In genomic region chr1:133842074-133842725, GRCm38 (mm10) we compare ENCODE assay signal across 9 mouse cellular contexts. TPM values are rescaled to one million over a fixed set of nuclear protein-coding genes. Genes with fewer than 3 reads are reported as not detected.
DNase-seq lines count a peak whose midpoint lies in the region; ATAC-seq lines count a peak whose summit lies in the region.
"Had no signal": no experiment of that assay in that cellular context is flagged by ENCODE, and none has a peak within 500 bp of the region (broad histone marks: within the 10 kb centered on the region; RNA-seq: fewer than 3 reads in every experiment).

No protein-coding gene starts in this region.

- 65% methylated on average over 11 of the region's 11 CpGs for WGBS in forebrain, embryonic 13.5 days
- 73% methylated on average over 11 of the region's 11 CpGs for WGBS in forebrain, embryonic 11.5 days
- WGBS in forebrain, embryonic 15.5 days = 49% methylated on average over 11 of the region's 11 CpGs
- 67% methylated on average over 11 of the region's 11 CpGs for WGBS in neural tube, embryonic 12.5 days

- peak; percentile 50; the same call in 1 of the 2 replicates for ATAC-seq in forebrain, embryonic 13.5 days
- ATAC-seq in forebrain, embryonic 11.5 days (replicated peaks; ENCODE audit: low FRiP score) = no peak
- peak; percentile 70 for ATAC-seq in forebrain, embryonic 15.5 days (replicated peaks)
- ATAC-seq in neural tube, embryonic 12.5 days (ENCODE audit: low FRiP score, low read depth) = 0 out of 2 replicates have a peak, but pooled peaks have one; percentile 25

- H3K4me3 ChIP-seq in forebrain, embryonic 13.5 days = no peak overlapping the region
- H3K4me3 ChIP-seq in forebrain, embryonic 11.5 days (ENCODE audit: low read depth, low read length) = no peak overlapping the region
- no peak overlapping the region for H3K4me3 ChIP-seq in forebrain, embryonic 15.5 days
- no peak overlapping the region for H3K4me3 ChIP-seq in neural tube, embryonic 12.5 days
- H3K4me3 ChIP-seq: heart, embryonic 13.5 days had no signal

- no peak overlapping the region for H3K4me2 ChIP-seq in forebrain, embryonic 13.5 days
- H3K4me2 ChIP-seq in forebrain, embryonic 11.5 days (ENCODE audit: low read depth, low read length, severe bottlenecking) = no peak overlapping the region
- no peak overlapping the region for H3K4me2 ChIP-seq in forebrain, embryonic 15.5 days (replicated peaks)
- no peak overlapping the region for H3K4me2 ChIP-seq in neural tube, embryonic 12.5 days (replicated peaks)
- H3K4me2 ChIP-seq: heart, embryonic 13.5 days had no signal

- H3K27ac ChIP-seq in forebrain, embryonic 13.5 days = no peak overlapping the region
- no peak overlapping the region for H3K27ac ChIP-seq in forebrain, embryonic 11.5 days (ENCODE audit: low read depth, low read length)
- no peak overlapping the region for H3K27ac ChIP-seq in forebrain, embryonic 15.5 days (replicated peaks)
- no peak overlapping the region for H3K27ac ChIP-seq in neural tube, embryonic 12.5 days
- H3K27ac ChIP-seq: heart, embryonic 13.5 days had no signal

- no peaks in the 10 kb centered on the region for H3K36me3 ChIP-seq in forebrain, embryonic 13.5 days (ENCODE audit: poor library complexity, severe bottlenecking)
- H3K36me3 ChIP-seq in forebrain, embryonic 11.5 days (ENCODE audit: control insufficient read depth, insufficient read depth, low read length) = no peaks in the 10 kb centered on the region
- no peaks in the 10 kb centered on the region for H3K36me3 ChIP-seq in forebrain, embryonic 15.5 days
- no peaks in the 10 kb centered on the region for H3K36me3 ChIP-seq in neural tube, embryonic 12.5 days
- H3K36me3 ChIP-seq: heart, embryonic 13.5 days had no signal

- no peaks in the 10 kb centered on the region for H3K9me3 ChIP-seq in forebrain, embryonic 13.5 days (replicated peaks)
- no peaks in the 10 kb centered on the region for H3K9me3 ChIP-seq in forebrain, embryonic 11.5 days (ENCODE audit: control insufficient read depth, low read length)
- H3K9me3 ChIP-seq in forebrain, embryonic 15.5 days = no peaks in the 10 kb centered on the region
- no peaks in the 10 kb centered on the region for H3K9me3 ChIP-seq in neural tube, embryonic 12.5 days
- H3K9me3 ChIP-seq: heart, embryonic 13.5 days had no signal

- H3K4me1 ChIP-seq in forebrain, embryonic 13.5 days = peaks cover 13% of the 10 kb centered on the region
- H3K4me1 ChIP-seq in forebrain, embryonic 11.5 days (replicated peaks; ENCODE audit: control insufficient read depth, insufficient read depth, low read length) = peaks cover 5% of the 10 kb centered on the region; the same call in 1 of the 2 replicates
- peaks cover 17% of the 10 kb centered on the region for H3K4me1 ChIP-seq in forebrain, embryonic 15.5 days
- peaks cover 21% of the 10 kb centered on the region for H3K4me1 ChIP-seq in neural tube, embryonic 12.5 days

- intact Hi-C loops in heart, postnatal 36 days (cut with DNase I) = no loop called here

- peaks cover 3% of the 10 kb centered on the region for H3K27me3 ChIP-seq in forebrain, embryonic 13.5 days
- no peaks in the 10 kb centered on the region for H3K27me3 ChIP-seq in forebrain, embryonic 11.5 days (ENCODE audit: control insufficient read depth, insufficient read depth, low read length)
- no peaks in the 10 kb centered on the region for H3K27me3 ChIP-seq in forebrain, embryonic 15.5 days
- no peaks in the 10 kb centered on the region for H3K27me3 ChIP-seq in neural tube, embryonic 12.5 days (replicated peaks)

- H3K9ac ChIP-seq in forebrain, embryonic 13.5 days = no peak overlapping the region; the same call in 1 of the 2 replicates
- no peak overlapping the region for H3K9ac ChIP-seq in forebrain, embryonic 11.5 days (ENCODE audit: low read length)
- no peak overlapping the region for H3K9ac ChIP-seq in forebrain, embryonic 15.5 days (replicated peaks)
- no peak overlapping the region for H3K9ac ChIP-seq in neural tube, embryonic 12.5 days
- H3K9ac ChIP-seq: heart, embryonic 13.5 days had no signal

- DNase-seq in forebrain, embryonic 11.5 days (ENCODE audit: low spot score) = no peak
- DNase-seq in layer of hippocampus, postnatal 36 days = peak; percentile 36 to 59
- DNase-seq in Muller cell, postnatal 12 days (ENCODE audit: inconsistent ontology term) = no peak
- no peak for DNase-seq in cerebellum, postnatal 25 days
- no peak for DNase-seq in heart, postnatal 36 days

RNA-seq across cellular contexts. Expression of gene Atp2b4, which starts 41.4 kb away (rescaled TPM):
- 6.7 and 7.6 TPM in 2 replicates for polyA plus RNA-seq in forebrain, embryonic 13.5 days (2015; fragmentation: Nextera tagmentation; extraction: Ambion mirVana)
- polyA plus RNA-seq in forebrain, embryonic 11.5 days (2014; fragmentation: Nextera tagmentation; extraction: Ambion mirVana) = 7.4 and 8.2 TPM in 2 replicates
- polyA plus RNA-seq in forebrain, embryonic 15.5 days (2015; fragmentation: Nextera tagmentation; extraction: Ambion mirVana) = 8.6 and 10.4 TPM in 2 replicates
- 10 to 100 TPM; 67.8 to 72.1 TPM for total RNA-seq in layer of hippocampus, postnatal 36 days (2021)
- polyA plus RNA-seq in neural tube, embryonic 12.5 days (2016; fragmentation: Nextera tagmentation; extraction: Ambion mirVana) = 8.6 and 10.2 TPM in 2 replicates
- total RNA-seq in heart, postnatal 36 days (2021) = 10 to 100 TPM; 19.5 to 23.7 TPM

Comparison
In these comparisons a context has a peak if more than half of its experiments do, and no peak if none do; other contexts are left out.
1. DNase-seq: peak in layer of hippocampus, postnatal 36 days (2 of 2); none in forebrain, embryonic 11.5 days (single experiment), Muller cell, postnatal 12 days (single experiment), cerebellum, postnatal 25 days (0 of 2) and heart, postnatal 36 days (0 of 2).